Mouse (Mus musculus): ENCODE results near the gene Fkbp4.
"Not testable (repeated sequence)": the region's sequence is repeated elsewhere in the genome, so short reads cannot be mapped to it uniquely, and the experiment has no call there.

Gene Fkbp4

GRCm38 (mm10) chr6:128397574-128398261 is 40.8 kb downstream of the Fkbp4 start:
- DNase-seq (ENCODE audit: low spot score), result no peak

GRCm38 (mm10) chr6:128390683-128391082 is 47.8 kb downstream of the Fkbp4 start:
- DNase-seq (ENCODE audit: low spot score), result no peak

- no peak for DNase-seq (ENCODE audit: low spot score)
Observed at GRCm38 (mm10) chr6:128389185-128389584, 49.3 kb downstream of the Fkbp4 start.

GRCm38 (mm10) chr6:128385026-128385425 is 53.5 kb downstream of the Fkbp4 start:
- no peak for DNase-seq (ENCODE audit: low spot score)

GRCm38 (mm10) chr6:128383752-128384151 is 54.7 kb downstream of the Fkbp4 start:
- DNase-seq (ENCODE audit: low spot score), result no peak

- DNase-seq (ENCODE audit: low spot score), result no peak
Observed at GRCm38 (mm10) chr6:128381254-128381653, 57.2 kb downstream of the Fkbp4 start.

GRCm38 (mm10) chr6:128380594-128381167 is 57.8 kb downstream of the Fkbp4 start:
- not testable (repeated sequence) for DNase-seq (ENCODE audit: low spot score)

Measured in T-cell, adult 2 months (primary cell).